Mouse (Mus musculus) left cerebral cortex, postnatal 14 days (tissue): ENCODE measurements around the gene Dnajc6. TPM values are rescaled to one million over a fixed set of nuclear protein-coding genes. Genes with fewer than 3 reads are reported as not detected.

ENCODE experiments used
- DNase-seq, 2 experiments: peaks; one replicate each; pipeline ENCODE4 v3.0.0; 2021 to 2022; ENCODE audit warnings: low spot score in 2 of 2, mixed read lengths in 1 of 2
- intact Hi-C: fragments of 180-260 bp; cut with DNase I; formaldehyde crosslinking; loops from one replicate; pipeline ENCODE4 v1.15.1; 2025
- long read RNA-seq, 2 experiments: library from polyadenylated mRNA; stranded (forward); transcript quantifications; one replicate each; pipeline ENCODE4 v2.0.0; 2021
- total RNA-seq, 2 experiments: library from RNA; stranded (reverse); gene quantifications; 2 replicates each; pipeline ENCODE4 v1.2.3; 2021

The Dnajc6 gene
- total RNA-seq: 100 to 1,000 TPM; 310 to 313 TPM
- long read RNA-seq, experiment 1, full-length matches to known transcripts: 21 of 178 reads
- long read RNA-seq, experiment 1, partial matches to known transcripts: 94 of 178 reads
- long read RNA-seq, experiment 1, other reads (novel, unspliced or antisense): 63 of 178 reads
- long read RNA-seq, experiment 2, full-length matches to known transcripts: 17 of 148 reads
- long read RNA-seq, experiment 2, partial matches to known transcripts: 88 of 148 reads
- long read RNA-seq, experiment 2, other reads (novel, unspliced or antisense): 43 of 148 reads

DNA sequence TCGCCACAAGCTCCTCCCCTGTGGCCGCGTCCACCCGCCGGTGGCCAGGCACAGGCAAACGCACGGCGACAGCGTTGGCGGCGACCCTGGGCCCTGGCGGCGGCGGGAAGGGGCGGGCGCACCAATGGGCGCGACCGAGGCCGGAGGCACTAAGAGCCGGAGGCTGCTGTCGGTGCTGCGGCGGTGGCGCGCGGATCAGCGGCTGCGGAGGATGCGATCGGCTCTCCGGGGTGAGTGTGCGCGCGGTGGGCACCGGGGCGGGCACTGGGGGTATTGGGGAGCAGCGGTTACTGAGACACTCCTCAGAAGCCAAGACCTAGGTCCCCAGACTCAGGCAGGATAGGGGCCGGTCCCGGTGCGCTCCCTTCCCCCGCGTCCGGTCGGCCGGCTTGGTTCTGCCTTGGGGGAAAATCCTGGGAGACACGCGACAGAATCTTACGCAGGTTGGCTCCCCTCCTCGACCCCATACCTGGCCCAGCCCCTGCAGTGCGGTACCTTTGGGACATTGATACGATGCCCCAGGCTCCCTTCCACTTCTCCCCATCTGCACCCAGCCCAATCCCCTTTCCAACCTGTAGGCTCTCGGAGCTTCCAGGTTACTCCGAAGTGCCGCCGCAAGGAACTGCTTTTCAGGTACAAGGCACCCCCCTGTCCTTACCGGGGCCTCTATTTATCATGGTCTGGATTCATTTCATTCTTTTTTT, at the start of gene Dnajc6:
Gene Dnajc6 (plus strand): TSS at position 115 of the 704 bp plus-strand sequence.
- intact Hi-C loops: no loop called here

GRCm38 (mm10) chr4:101448701-101449100, 47.7 kb upstream of the Dnajc6 start:
- intact Hi-C loops: no loop called here
- DNase-seq: no peak

More for the DNA sequence above, at the start of gene Dnajc6:
- peak in 1 of 2 experiments; percentile 36 for DNase-seq

- intact Hi-C loops: no loop called here
- no peak for DNase-seq
Observed at GRCm38 (mm10) chr4:101449344-101449743, 47.1 kb upstream of the Dnajc6 start.

- intact Hi-C loops: no loop called here
- peak; percentile 81 to 94 for DNase-seq
Observed at GRCm38 (mm10) chr4:101450150-101450780, 46.2 kb upstream of the Dnajc6 start.

GRCm38 (mm10) chr4:101451089-101451488, 45.4 kb upstream of the Dnajc6 start:
- intact Hi-C loops: no loop called here
- no peak for DNase-seq

GRCm38 (mm10) chr4:101452829-101453228, 43.6 kb upstream of the Dnajc6 start:
- no peak for DNase-seq
- intact Hi-C loops: no loop called here

DNA sequence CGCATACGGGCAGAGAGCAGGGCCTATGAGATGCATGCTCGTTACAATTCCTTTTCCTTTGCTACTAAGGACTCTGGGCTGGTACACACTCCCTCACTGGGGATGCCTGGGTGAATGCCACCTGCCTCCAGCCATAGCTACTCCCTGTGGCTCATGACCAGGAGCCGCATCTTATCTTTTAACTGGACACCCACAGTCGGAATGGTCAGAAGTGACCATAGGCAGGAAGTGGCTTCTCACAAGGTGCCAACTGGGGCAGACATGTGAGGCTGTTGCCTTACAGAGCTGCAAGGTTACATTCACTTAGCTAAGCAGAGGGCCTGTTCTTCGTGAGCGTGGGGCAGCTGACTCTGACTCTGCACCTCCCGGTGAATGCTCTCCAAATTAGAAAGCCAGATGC, 39.3 kb upstream of the Dnajc6 start:
- intact Hi-C loops: loop anchor here (5.0 kb wide), 1 partner anchor 65 kb away; no protein-coding TSS in a partner anchor
- DNase-seq: no peak

DNA sequence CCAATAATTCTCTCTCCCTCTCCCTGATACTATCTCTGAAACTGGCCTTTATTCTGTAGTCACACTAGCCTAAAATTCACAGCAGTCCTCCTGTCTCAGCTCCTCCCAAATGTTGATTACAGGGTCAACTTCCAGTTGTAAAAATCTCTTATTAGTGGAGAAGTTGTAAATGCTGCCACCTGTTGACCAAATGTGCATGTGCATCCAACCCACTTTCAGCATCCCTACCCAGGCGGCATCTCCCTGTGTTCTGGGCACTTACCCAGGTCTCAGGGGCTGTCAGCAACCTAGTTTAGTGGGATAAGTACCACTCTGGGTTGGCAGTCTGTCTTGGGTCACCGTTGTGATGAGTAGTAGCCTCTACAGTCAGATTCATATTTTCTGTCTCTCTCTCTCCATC, 38.1 kb upstream of the Dnajc6 start:
- intact Hi-C loops: loop anchor here (5.0 kb wide), 1 partner anchor 66 kb away; no protein-coding TSS in a partner anchor
- peak; percentile 70 to 75 for DNase-seq

GRCm38 (mm10) chr4:101459358-101459757, 37.1 kb upstream of the Dnajc6 start:
- intact Hi-C loops: loop anchor here (5.0 kb wide), 1 partner anchor 67 kb away; no protein-coding TSS in a partner anchor

GRCm38 (mm10) chr4:101460114-101460513, 36.3 kb upstream of the Dnajc6 start:
- no peak for DNase-seq
- intact Hi-C loops: no loop called here

More at GRCm38 (mm10) chr4:101459358-101459757, 37.1 kb upstream of the Dnajc6 start:
- no peak for DNase-seq

- DNase-seq: no peak
- intact Hi-C loops: no loop called here
Observed at GRCm38 (mm10) chr4:101462065-101462464, 34.4 kb upstream of the Dnajc6 start.

DNA sequence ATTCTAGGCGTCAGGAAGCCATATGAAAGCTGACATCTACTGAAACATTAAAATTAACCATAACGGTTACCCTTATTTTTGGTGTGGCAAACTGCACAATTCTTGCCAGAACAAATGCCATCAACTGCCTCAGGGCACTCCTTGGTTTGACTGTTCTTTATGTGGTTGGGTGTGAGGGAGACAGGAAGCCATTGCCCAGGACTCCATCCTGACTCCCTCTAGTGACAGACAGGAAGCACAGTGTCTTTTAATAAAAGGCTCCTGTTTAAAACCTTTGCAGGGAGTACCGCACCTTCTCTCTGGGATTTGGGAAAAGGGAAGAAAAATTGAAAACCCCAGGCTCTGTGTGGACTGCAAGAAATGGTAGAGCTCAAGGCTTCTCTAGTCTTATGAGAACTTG, 30.2 kb upstream of the Dnajc6 start:
- intact Hi-C loops: no loop called here
- DNase-seq: no peak

DNA sequence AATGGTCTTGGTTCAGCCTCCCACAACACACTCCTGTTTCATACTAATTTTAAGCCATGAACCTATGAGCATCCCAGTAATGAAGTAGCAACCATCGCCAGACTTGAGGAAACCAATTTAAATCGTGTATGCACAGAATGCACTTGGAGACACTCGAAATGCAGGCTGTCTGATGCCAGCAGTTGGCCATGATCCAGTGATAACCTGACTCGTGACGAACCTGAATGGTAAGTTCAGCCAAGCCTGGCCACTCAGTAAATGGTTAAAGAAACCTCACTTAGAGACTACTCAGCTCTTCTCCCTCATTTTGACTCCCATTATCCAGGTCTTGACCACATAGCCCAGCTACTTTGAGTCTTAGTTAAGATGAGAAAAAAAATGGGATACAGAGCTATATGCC, 27.2 kb upstream of the Dnajc6 start:
- DNase-seq: no peak
- intact Hi-C loops: no loop called here

- intact Hi-C loops: no loop called here
- peak in 1 of 2 experiments; percentile 49 for DNase-seq
Observed at GRCm38 (mm10) chr4:101470543-101470942, 25.9 kb upstream of the Dnajc6 start.

DNA sequence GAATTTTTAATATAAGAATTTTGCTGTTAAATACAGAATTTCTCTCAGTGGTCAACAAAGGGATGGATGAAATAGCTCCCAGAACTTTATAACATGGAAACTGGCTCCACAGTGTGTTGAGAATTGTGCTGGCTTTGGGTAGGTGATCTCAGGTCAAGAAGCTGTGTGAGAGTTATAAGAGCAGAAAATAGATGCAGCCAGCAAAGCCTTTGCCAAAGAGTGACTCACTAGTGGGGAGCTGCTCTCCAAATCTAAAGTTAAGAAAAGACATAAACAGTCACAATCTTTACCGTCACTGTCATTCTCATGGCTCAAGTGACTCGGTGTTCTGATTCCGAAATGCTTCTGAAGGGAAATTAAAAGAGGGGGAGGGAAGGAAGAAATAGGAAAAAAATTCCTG, 23.7 kb upstream of the Dnajc6 start:
- intact Hi-C loops: no loop called here
- no peak for DNase-seq

GRCm38 (mm10) chr4:101490320-101490917, 6.0 kb upstream of the Dnajc6 start:
- intact Hi-C loops: no loop called here
- no peak for DNase-seq

GRCm38 (mm10) chr4:101491704-101492103, 4.7 kb upstream of the Dnajc6 start:
- no peak for DNase-seq

DNA sequence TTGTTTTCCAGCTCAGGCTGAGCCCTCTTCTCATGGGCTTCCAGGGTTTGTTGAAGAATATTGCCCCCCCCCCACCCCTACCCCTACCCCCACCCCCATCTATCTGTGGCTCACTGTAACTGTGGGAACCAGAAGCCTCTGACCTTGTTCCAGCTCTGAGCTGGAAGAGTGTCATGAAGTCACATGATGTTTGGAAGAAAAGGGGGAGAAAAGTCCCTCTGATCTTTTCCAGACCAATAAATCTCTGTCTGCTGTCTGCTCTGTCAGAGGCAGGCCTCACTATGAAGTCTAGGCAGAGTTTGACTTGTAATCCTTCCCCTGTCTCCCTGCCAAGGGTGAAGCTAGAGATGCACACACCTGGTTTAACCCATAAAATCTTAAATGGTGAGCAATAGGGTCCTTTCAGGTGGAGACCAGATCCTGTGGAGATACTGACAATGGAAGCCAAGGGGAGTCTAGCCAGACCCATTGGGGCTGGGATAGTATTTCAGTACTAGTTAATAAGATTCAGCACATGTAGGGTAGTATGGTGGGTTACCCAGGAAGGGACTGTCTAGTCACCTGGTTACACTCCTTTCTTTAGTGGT, 2.7 kb upstream of the Dnajc6 start:
- intact Hi-C loops: no loop called here
- DNase-seq: no peak

More at GRCm38 (mm10) chr4:101491704-101492103, 4.7 kb upstream of the Dnajc6 start:
- intact Hi-C loops: no loop called here

DNA sequence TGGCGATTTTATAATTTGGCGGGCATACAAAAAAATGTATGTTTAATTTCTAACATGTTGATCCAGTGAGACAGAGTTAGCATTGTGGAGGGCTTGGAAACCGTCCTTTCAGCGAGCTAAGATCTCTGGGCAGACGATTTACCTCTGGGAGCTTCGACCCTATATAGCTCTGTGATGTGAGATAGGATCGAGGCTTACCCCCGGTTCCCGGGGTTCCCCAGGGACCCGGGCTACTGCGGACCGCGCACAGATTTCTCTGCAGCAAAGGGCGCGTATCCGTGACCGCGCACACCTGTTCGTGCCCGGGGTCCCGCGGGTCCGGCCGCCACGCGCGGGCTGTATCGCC, 287 bp upstream of the Dnajc6 start:
- intact Hi-C loops: no loop called here
- DNase-seq: no peak

DNA sequence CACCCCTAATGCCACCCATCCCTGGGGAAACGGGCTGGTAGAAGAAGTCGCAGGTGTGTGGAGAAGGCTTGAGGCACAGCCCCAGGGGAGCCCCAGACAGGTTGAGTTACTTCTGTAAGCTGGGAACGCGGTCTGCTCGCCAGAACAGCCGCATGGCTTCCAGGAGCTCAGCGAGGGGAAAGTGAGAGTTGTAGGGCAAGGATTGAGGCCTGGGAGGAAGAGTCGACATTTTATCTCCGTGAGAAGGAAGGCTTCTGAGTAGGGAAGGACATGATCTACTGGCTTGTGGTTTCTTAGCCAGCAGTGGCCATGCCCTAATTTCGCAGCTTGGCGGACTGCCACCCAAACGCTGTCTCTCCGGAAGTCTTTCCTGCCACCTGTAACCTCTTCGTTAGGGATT, 888 bp downstream of the Dnajc6 start:
- no peak for DNase-seq
- intact Hi-C loops: no loop called here
